Mouse (Mus musculus) ES-Bruce4 (cell line): ENCODE data around the gene M6pr. TPM values are rescaled to one million over a fixed set of nuclear protein-coding genes. Genes with fewer than 3 reads are reported as not detected.

ENCODE experiments used
- H3K27ac ChIP-seq: 2 replicates; pipeline ENCODE4 v1.5.1; 2012; ENCODE audit warnings: low read length, inconsistent platforms; ENCODE audit not compliant: insufficient read depth
- H3K27me3 ChIP-seq: 2 replicates; pipeline ENCODE4 v1.6.1; 2012; ENCODE audit warnings: mild to moderate bottlenecking, low read length, inconsistent platforms; ENCODE audit not compliant: control insufficient read depth, poor library complexity, insufficient read depth, severe bottlenecking
- H3K36me3 ChIP-seq: 2 replicates; pipeline ENCODE4 v1.6.1; 2012; ENCODE audit warnings: inconsistent platforms, mild to moderate bottlenecking, low read length, moderate library complexity; ENCODE audit not compliant: control insufficient read depth, poor library complexity, insufficient read depth, severe bottlenecking
- H3K4me1 ChIP-seq: one replicate; pipeline ENCODE4 v1.8.1; 2011; ENCODE audit warnings: low read length; ENCODE audit not compliant: control insufficient read depth, insufficient read depth
- H3K4me3 ChIP-seq: 2 replicates; pipeline ENCODE4 v1.5.1; 2011; ENCODE audit warnings: low read depth, mild to moderate bottlenecking, low read length
- H3K9ac ChIP-seq: 2 replicates; pipeline ENCODE4 v1.6.1; 2012; ENCODE audit warnings: low read depth, mild to moderate bottlenecking, inconsistent platforms; ENCODE audit not compliant: poor library complexity, severe bottlenecking
- H3K9me3 ChIP-seq: replicated peaks from 2 replicates; pipeline ENCODE4 v1.6.1; 2012; ENCODE audit warnings: mild to moderate bottlenecking, low read length, inconsistent platforms; ENCODE audit not compliant: control insufficient read depth, poor library complexity, insufficient read depth, severe bottlenecking
- CTCF ChIP-seq: IDR thresholded peaks from one replicate; pipeline ENCODE4 v1.8.1; 2011; ENCODE audit warnings: low read depth, low read length
- EP300 ChIP-seq: IDR thresholded peaks from 2 replicates; pipeline ENCODE4 v1.6.1; 2011; ENCODE audit warnings: low read depth, low read length; ENCODE audit not compliant: insufficient read depth
- POLR2A ChIP-seq: IDR thresholded peaks from one replicate; pipeline ENCODE4 v1.8.1; 2011; ENCODE audit warnings: low read length; ENCODE audit not compliant: insufficient read depth
- polyA plus RNA-seq: library from polyadenylated mRNA; stranded (reverse); fragments of >200 nt; gene quantifications from 2 replicates; pipeline ENCODE4 v1.2.4, GENCODE M21; 2011; ENCODE audit warnings: low read depth; ENCODE audit not compliant: missing spikeins, insufficient read depth, insufficient read length

The M6pr gene
- polyA plus RNA-seq, 1 experiment = 104 TPM

DNA sequence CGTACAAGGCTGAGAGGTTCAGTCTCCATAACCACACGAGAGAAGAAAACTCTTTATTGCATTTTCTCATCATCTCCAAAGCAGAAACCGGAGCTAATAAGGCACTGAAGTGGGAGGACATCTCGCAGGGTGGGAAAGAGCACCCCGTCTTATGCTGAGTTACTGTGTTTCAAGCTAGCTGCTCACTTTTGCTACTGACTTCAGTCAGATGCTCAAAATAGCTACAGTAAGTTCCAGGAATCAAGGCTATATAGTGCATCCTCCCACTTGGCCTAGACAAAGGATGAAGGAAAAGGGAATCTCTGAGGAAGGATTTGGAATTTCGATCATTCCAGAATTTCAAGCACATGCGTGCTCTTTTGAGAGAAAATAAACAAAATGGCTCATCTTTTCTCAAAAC lies 32.0 kb upstream of the M6pr start:
- no peak overlapping the region for H3K27ac ChIP-seq
- TF ChIP-seq POLR2A (no peak), CTCF (no peak), EP300 (no peak)
- no peaks in the 10 kb centered on the region for H3K36me3 ChIP-seq
- H3K4me3 ChIP-seq = no peak overlapping the region
- no peaks in the 10 kb centered on the region for H3K9me3 ChIP-seq
- no peaks in the 10 kb centered on the region; the same call in none of the 2 replicates for H3K27me3 ChIP-seq
- no peak overlapping the region for H3K9ac ChIP-seq
- H3K4me1 ChIP-seq = no peaks in the 10 kb centered on the region

- TF ChIP-seq CTCF = no peak
- no peak for TF ChIP-seq EP300
- TF ChIP-seq POLR2A = no peak
- H3K4me1 ChIP-seq = no peaks in the 10 kb centered on the region
- no peaks in the 10 kb centered on the region for H3K9me3 ChIP-seq
- H3K4me3 ChIP-seq = no peak within 1 kb of the TSS
- H3K9ac ChIP-seq = no peak within 1 kb of the TSS
- H3K27ac ChIP-seq = no peak within 1 kb of the TSS
- peaks cover 2% of the 10 kb centered on the region for H3K27me3 ChIP-seq
- H3K36me3 ChIP-seq = no peaks in the 10 kb centered on the region
Observed at GRCm38 (mm10) chr6:122282782-122283181, 25.7 kb upstream of the M6pr start, which contains the start of gene Klrg1. Gene Klrg1 (minus strand): TSS chr6:122282882.

GRCm38 (mm10) chr6:122283429-122283828 lies 25.1 kb upstream of the M6pr start:
- H3K9me3 ChIP-seq = no peaks in the 10 kb centered on the region
- no peak for TF ChIP-seq EP300
- no peak overlapping the region for H3K9ac ChIP-seq
- no peak overlapping the region for H3K4me3 ChIP-seq
- H3K27me3 ChIP-seq = peaks cover 2% of the 10 kb centered on the region
- no peaks in the 10 kb centered on the region for H3K4me1 ChIP-seq
- H3K36me3 ChIP-seq = no peaks in the 10 kb centered on the region
- no peak overlapping the region for H3K27ac ChIP-seq

- Histone ChIP-seq H3K27ac (no peak overlapping the region), H3K9ac (no peak overlapping the region), H3K9me3 (no peaks in the 10 kb centered on the region), H3K36me3 (no peaks in the 10 kb centered on the region), H3K27me3 (0 out of 2 replicates have a peak, but pooled peaks cover 2% of the 10 kb centered on the region), H3K4me3 (no peak overlapping the region), H3K4me1 (no peaks in the 10 kb centered on the region)
- TF ChIP-seq CTCF (no peak), POLR2A (no peak), EP300 (no peak)
Observed at GRCm38 (mm10) chr6:122284304-122284703, 24.2 kb upstream of the M6pr start.

- Histone ChIP-seq H3K9ac (no peak overlapping the region), H3K27me3 (0 out of 2 replicates have a peak, but pooled peaks cover 2% of the 10 kb centered on the region), H3K9me3 (no peaks in the 10 kb centered on the region), H3K4me1 (no peaks in the 10 kb centered on the region), H3K27ac (no peak overlapping the region), H3K4me3 (no peak overlapping the region), H3K36me3 (no peaks in the 10 kb centered on the region)
- no peak for TF ChIP-seq CTCF
- no peak for TF ChIP-seq EP300
- TF ChIP-seq POLR2A = no peak
Observed at GRCm38 (mm10) chr6:122284823-122285222, 23.7 kb upstream of the M6pr start.

DNA sequence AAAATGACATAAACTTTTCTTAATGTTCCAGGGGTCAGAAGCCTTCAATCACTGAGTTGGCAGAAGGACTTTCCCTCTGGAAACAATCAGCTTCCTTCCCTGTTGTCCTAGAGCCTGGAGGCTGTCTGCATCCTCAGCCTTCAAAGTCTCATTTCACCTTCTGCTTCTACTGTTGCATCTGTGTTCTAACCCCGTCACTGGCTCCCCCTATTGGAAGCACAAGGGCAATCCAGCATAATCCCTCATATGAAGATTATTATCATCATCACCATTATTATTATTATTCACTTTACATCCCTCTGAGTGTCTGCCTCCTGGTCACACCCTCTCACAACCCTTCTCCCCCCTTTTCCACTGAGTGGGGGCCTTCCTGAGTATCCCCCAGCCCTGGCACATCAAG lies 20.3 kb upstream of the M6pr start:
- no peak overlapping the region for H3K4me3 ChIP-seq
- H3K9me3 ChIP-seq = no peaks in the 10 kb centered on the region
- H3K9ac ChIP-seq = no peak overlapping the region
- H3K36me3 ChIP-seq = no peaks in the 10 kb centered on the region
- TF ChIP-seq EP300 (no peak), CTCF (no peak), POLR2A (no peak)
- H3K27ac ChIP-seq = no peak overlapping the region
- no peaks in the 10 kb centered on the region for H3K27me3 ChIP-seq
- no peaks in the 10 kb centered on the region for H3K4me1 ChIP-seq

- no peaks in the 10 kb centered on the region for H3K9me3 ChIP-seq
- TF ChIP-seq EP300 = no peak
- TF ChIP-seq POLR2A = no peak
- no peak for TF ChIP-seq CTCF
- no peaks in the 10 kb centered on the region for H3K4me1 ChIP-seq
- no peak overlapping the region for H3K4me3 ChIP-seq
- H3K27me3 ChIP-seq = no peaks in the 10 kb centered on the region
- no peak overlapping the region for H3K9ac ChIP-seq
- H3K36me3 ChIP-seq = no peaks in the 10 kb centered on the region
- H3K27ac ChIP-seq = no peak overlapping the region
Observed at GRCm38 (mm10) chr6:122289313-122289712, 19.2 kb upstream of the M6pr start.
